In the genomic region with DNA sequence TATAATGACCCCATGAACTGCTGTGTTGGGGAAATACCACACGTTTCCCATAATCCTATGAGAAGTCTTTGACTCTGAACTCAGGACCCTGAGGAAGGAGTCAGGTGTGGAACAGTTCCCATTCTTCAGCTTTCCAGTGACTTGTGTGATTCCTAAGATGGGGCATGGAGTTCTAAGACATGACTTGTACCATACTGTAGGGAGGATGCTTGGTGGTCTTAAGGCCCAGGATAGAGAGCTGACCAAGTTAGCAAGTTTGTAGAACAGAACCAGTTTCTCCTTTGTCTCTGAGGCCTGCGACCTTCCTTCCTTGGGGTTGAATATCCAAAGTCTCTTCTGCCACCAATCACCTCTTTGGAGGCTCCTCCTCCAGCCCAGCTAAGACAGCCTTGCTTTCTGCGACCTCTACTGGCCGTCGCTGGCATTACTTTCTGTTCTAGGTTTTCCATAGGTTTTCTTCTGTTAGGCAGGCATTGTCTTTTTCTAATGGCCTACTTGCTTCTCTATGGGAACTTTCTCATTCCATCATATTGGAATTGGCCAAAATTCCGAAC, we compare ENCODE assay signal across 9 mouse cellular contexts. TPM values are rescaled to one million over a fixed set of nuclear protein-coding genes. Genes with fewer than 3 reads are reported as not detected.
A peak's percentile ranks its signal among the peaks of the same experiment; 100 is the strongest.
DNase-seq lines count a peak whose midpoint lies in the region; ATAC-seq and TF ChIP-seq lines count a peak whose summit lies in the region.
"Had no signal": no experiment of that assay in that cellular context is flagged by ENCODE, and none has a peak within 500 bp of the region (broad histone marks: within the 10 kb centered on the region; RNA-seq: fewer than 3 reads in every experiment).

No protein-coding gene starts in this region.

- peak; percentile 74 for TF ChIP-seq CTCF in bone marrow, adult 2 months (IDR thresholded peaks at IDR 0.05; ENCODE audit: control insufficient read depth, insufficient read depth, low read length)
- TF ChIP-seq CTCF in embryonic fibroblast, embryonic 13.5 days (IDR thresholded peaks at IDR 0.05; ENCODE audit: borderline replicate concordance, insufficient read depth, low read length) = peak; percentile 65; the same call in 1 of the 2 replicates
- TF ChIP-seq CTCF in lung, embryonic 14.5 days (IDR thresholded peaks at IDR 0.05; ENCODE audit: low read depth) = peak; percentile 94

- H3K36me3 ChIP-seq in lung, embryonic 14.5 days (ENCODE audit: insufficient read depth) = no peaks in the 10 kb centered on the region
- H3K36me3 ChIP-seq: embryonic facial prominence, embryonic 15.5 days had no signal

- H3K27me3 ChIP-seq in lung, embryonic 14.5 days (ENCODE audit: insufficient read depth, low read length) = no peaks in the 10 kb centered on the region
- H3K27me3 ChIP-seq: embryonic facial prominence, embryonic 15.5 days had no signal

- intact Hi-C loops in heart, postnatal 10 days (cut with DNase I) = loop anchor here (2.0 kb wide), 3 partner anchors 29 to 207 kb away; no protein-coding TSS in a partner anchor

- H3K4me2 ChIP-seq in lung, embryonic 14.5 days = no peak overlapping the region
- H3K4me2 ChIP-seq: embryonic facial prominence, embryonic 15.5 days had no signal

- 10% methylated on average over 6 of the region's 6 CpGs for WGBS in bone marrow, adult 2 months
- 12% methylated on average over 6 of the region's 6 CpGs for WGBS in lung, embryonic 14.5 days

- H3K9ac ChIP-seq in lung, embryonic 14.5 days = no peak overlapping the region
- H3K9ac ChIP-seq: embryonic facial prominence, embryonic 15.5 days had no signal

- ATAC-seq in CD4-positive, CD25-positive, alpha-beta regulatory T cell, adult 4 months = peak; percentile 80
- ATAC-seq in lung, embryonic 14.5 days (ENCODE audit: insufficient read depth) = peak; percentile 58; the same call in 1 of the 2 replicates

- no peak overlapping the region for H3K27ac ChIP-seq in bone marrow, adult 2 months (ENCODE audit: control insufficient read depth, insufficient read depth, low read depth, low read length, poor library complexity)
- no peak overlapping the region for H3K27ac ChIP-seq in embryonic fibroblast, embryonic 13.5 days (ENCODE audit: insufficient read depth, low read length)
- no peak overlapping the region for H3K27ac ChIP-seq in lung, embryonic 14.5 days (ENCODE audit: low read depth)
- H3K27ac ChIP-seq: embryonic facial prominence, embryonic 15.5 days had no signal

- no peak overlapping the region for H3K4me3 ChIP-seq in bone marrow, adult 2 months (replicated peaks; ENCODE audit: control insufficient read depth, low read depth, low read length)
- H3K4me3 ChIP-seq in embryonic fibroblast, embryonic 13.5 days (ENCODE audit: insufficient read depth, low read length) = no peak overlapping the region
- H3K4me3 ChIP-seq in lung, embryonic 14.5 days (ENCODE audit: low read depth, low read length) = no peak overlapping the region
- H3K4me3 ChIP-seq: embryonic facial prominence, embryonic 15.5 days had no signal

- peak; percentile 86 to 90 for DNase-seq in heart, postnatal 10 days
- DNase-seq in kidney, postnatal 4 days = peak; percentile 92
- DNase-seq in lung, embryonic 14.5 days = peak; percentile 94
- DNase-seq in ovary, postnatal 10 days (ENCODE audit: low spot score) = peak; percentile 69
- DNase-seq in thymus, postnatal 0 days (ENCODE audit: low spot score) = peak; percentile 80

- no peaks in the 10 kb centered on the region for H3K9me3 ChIP-seq in lung, embryonic 14.5 days (ENCODE audit: low read depth, low read length)
- H3K9me3 ChIP-seq: embryonic facial prominence, embryonic 15.5 days had no signal

- no peak for TF ChIP-seq POLR2A in bone marrow, adult 2 months (IDR thresholded peaks at IDR 0.05; ENCODE audit: borderline replicate concordance, control insufficient read depth, low read depth, low read length)
- no peak for TF ChIP-seq POLR2A in embryonic fibroblast, embryonic 13.5 days (IDR thresholded peaks at IDR 0.05; ENCODE audit: low read depth, low read length)

- peaks cover 3% of the 10 kb centered on the region for H3K4me1 ChIP-seq in bone marrow, adult 2 months (ENCODE audit: control insufficient read depth, insufficient read depth, low read length)
- H3K4me1 ChIP-seq in embryonic fibroblast, embryonic 13.5 days (ENCODE audit: control insufficient read depth, insufficient read depth, low read length) = peaks cover 16% of the 10 kb centered on the region
- peaks cover 6% of the 10 kb centered on the region; the same call in 1 of the 2 replicates for H3K4me1 ChIP-seq in lung, embryonic 14.5 days (ENCODE audit: insufficient read depth)

RNA-seq across cellular contexts. Expression of a gene that starts 36.2 kb away (rescaled TPM):
- 10 to 100 TPM in 1 of 2 experiments, 1 to 10 TPM in 1; 9.2 to 13.9 TPM for polyA plus RNA-seq in CD4-positive, CD25-positive, alpha-beta regulatory T cell, adult 4 months (2017; shearing (Covaris generic))
- 1.1 TPM in 1 of 2 replicates, not detected in the other for polyA plus RNA-seq in bone marrow, adult 2 months (2011; ENCODE audit: insufficient read depth, insufficient read length, low replicate concordance, missing spikeins)
- not detected in 2 replicates for polyA plus RNA-seq in embryonic fibroblast, embryonic 13.5 days (2011; ENCODE audit: insufficient read length, low read depth, missing spikeins)
- total RNA-seq in heart, postnatal 10 days (2021) = under 1 TPM; 0.19 to 0.20 TPM
- 2.2 and 2.3 TPM in 2 replicates for polyA plus RNA-seq in lung, embryonic 14.5 days (2014; fragmentation: Nextera tagmentation; extraction: Ambion mirVana)
- 0.13 and 0.16 TPM in 2 replicates for polyA plus RNA-seq in thymus, postnatal 0 days (2015; fragmentation: Nextera tagmentation; extraction: Ambion mirVana)
